Mouse (Mus musculus) liver, embryonic 14.5 days (tissue): Measurements from ENCODE around the gene Osbpl3.

Source experiments
- CTCF ChIP-seq: IDR thresholded peaks from 2 replicates; pipeline ENCODE4 v1.5.1; 2016; ENCODE audit warnings: antibody characterized with exemption, low read depth, control low read depth
- EP300 ChIP-seq: IDR thresholded peaks from 2 replicates; pipeline ENCODE4 v1.6.1; 2016; ENCODE audit warnings: antibody characterized with exemption, low read depth

DNA sequence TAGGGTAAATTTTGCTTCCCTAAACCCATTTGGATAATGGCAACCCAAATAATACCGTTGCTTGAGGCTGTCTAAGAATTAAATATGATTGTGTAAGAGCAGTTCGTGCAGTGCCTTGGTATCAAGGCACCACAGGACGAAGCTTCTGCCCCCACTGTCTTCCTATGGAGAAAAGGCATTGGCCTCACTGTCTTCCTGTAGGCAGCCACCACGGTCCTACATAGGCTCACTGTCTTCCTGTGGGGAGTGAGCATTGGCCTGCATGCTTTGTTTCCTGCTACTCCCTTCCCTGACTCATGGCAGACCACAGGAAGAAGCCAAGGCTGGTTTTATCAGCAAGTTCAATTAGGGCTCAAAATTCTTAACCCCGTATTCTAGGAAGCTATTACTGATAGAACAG lies 3.3 kb upstream of the Osbpl3 start:
- TF ChIP-seq CTCF, result no peak
- no peak for TF ChIP-seq EP300
